Mouse (Mus musculus): ENCODE results near the gene Zfp534.
"Not testable (repeated sequence)": the region's sequence is repeated elsewhere in the genome, so short reads cannot be mapped to it uniquely, and the experiment has no call there.

GRCm38 (mm10) chr4:147647407-147647806 is 54.9 kb downstream of the Zfp534 start:
- not testable (repeated sequence) for TF ChIP-seq POLR2A (IDR thresholded peaks at IDR 0.05; ENCODE audit: control insufficient read depth in 1 of 2, insufficient read depth in 1 of 2, low read depth in 1 of 2, low read length in 2 of 2, poor library complexity in 1 of 2); SMC3 (IDR thresholded peaks at IDR 0.05; ENCODE audit: low read depth, low read length); POLR2AphosphoS5 (IDR thresholded peaks at IDR 0.05; ENCODE audit: borderline replicate concordance, low read depth, low read length); MXI1 (IDR thresholded peaks at IDR 0.05; ENCODE audit: low read depth, low read length); CTCF (IDR thresholded peaks at IDR 0.05 in 2 of 3, conservative IDR thresholded peaks at IDR 0.05 in 1 of 3; ENCODE audit: control insufficient read depth in 1 of 3, insufficient read depth in 1 of 3, low read depth in 2 of 3, low read length in 3 of 3, poor library complexity in 1 of 3, severe bottlenecking in 1 of 3)
